Mouse (Mus musculus) forebrain, embryonic 16.5 days (tissue): ENCODE measurements around the gene Clcnka. TPM values are rescaled to one million over a fixed set of nuclear protein-coding genes. Genes with fewer than 3 reads are reported as not detected.

Source experiments
- ATAC-seq: fragments of 200-750 bp; cut with Nextera tagmentation; 2 replicates; pipeline ENCODE4 v1.8.0; 2017; ENCODE audit warnings: mild to moderate bottlenecking, moderate library complexity
- H3K27ac ChIP-seq: fragments of 300-500 bp; sonication (generic); 2 replicates; pipeline ENCODE4 v1.5.1; 2014; ENCODE audit warnings: low read length, control low read depth
- H3K27me3 ChIP-seq: fragments of 300-500 bp; sonication (generic); replicated peaks from 2 replicates; pipeline ENCODE4 v1.6.1; 2014; ENCODE audit warnings: low read length; ENCODE audit not compliant: control insufficient read depth, insufficient read depth
- H3K36me3 ChIP-seq: fragments of 300-500 bp; sonication (generic); 2 replicates; pipeline ENCODE4 v1.6.1; 2014; ENCODE audit not compliant: control insufficient read depth, insufficient read depth
- H3K4me1 ChIP-seq: fragments of 300-500 bp; sonication (generic); replicated peaks from 2 replicates; pipeline ENCODE4 v1.6.1; 2014; ENCODE audit warnings: low read length; ENCODE audit not compliant: control insufficient read depth, insufficient read depth
- H3K4me2 ChIP-seq: fragments of 300-500 bp; sonication (generic); 2 replicates; pipeline ENCODE4 v1.6.1; 2014; ENCODE audit warnings: mild to moderate bottlenecking, low read length, control low read depth
- H3K4me3 ChIP-seq: fragments of 300-500 bp; sonication (generic); replicated peaks from 2 replicates; pipeline ENCODE4 v1.5.1; 2014; ENCODE audit warnings: mild to moderate bottlenecking, low read length, control low read depth
- H3K9ac ChIP-seq: fragments of 300-500 bp; sonication (generic); replicated peaks from 2 replicates; pipeline ENCODE4 v1.6.1; 2014; ENCODE audit warnings: low read depth, low read length, control low read depth
- H3K9me3 ChIP-seq: fragments of 300-500 bp; sonication (generic); 2 replicates; pipeline ENCODE4 v1.6.1; 2016; ENCODE audit warnings: low read length; ENCODE audit not compliant: control insufficient read depth
- WGBS: fragments of 180-500 bp; shearing (Covaris S2); extraction: QIAGEN DNeasy Blood & Tissue Kit; methylation state at CpG from one replicate; pipeline ENCODE4 v1.1.7; 2014; 5-methylcytosine and 5-hydroxymethylcytosine counted together
- polyA plus RNA-seq: library from polyadenylated mRNA; unstranded; fragments of >200 nt; fragmentation: Nextera tagmentation; extraction: Ambion mirVana; gene quantifications from 2 replicates; pipeline ENCODE4 v1.2.1, GENCODE M21; 2015

Clcnka gene
- polyA plus RNA-seq, 1 experiment from 2014 or later = not detected

- no peaks in the 10 kb centered on the region for H3K27me3 ChIP-seq
- ATAC-seq = no peak
- no peak overlapping the region for H3K27ac ChIP-seq
- H3K9me3 ChIP-seq = no peaks in the 10 kb centered on the region
- H3K4me2 ChIP-seq = no peak overlapping the region
- no peak overlapping the region for H3K4me3 ChIP-seq
- H3K9ac ChIP-seq = no peak overlapping the region
- WGBS = 91% methylated on average over 12 of the region's 12 CpGs
- no peaks in the 10 kb centered on the region for H3K36me3 ChIP-seq
- no peaks in the 10 kb centered on the region for H3K4me1 ChIP-seq
Observed at GRCm38 (mm10) chr4:141345219-141345618, 53.3 kb downstream of the Clcnka start.

- Histone ChIP-seq H3K27ac (no peak overlapping the region), H3K9me3 (no peaks in the 10 kb centered on the region), H3K4me3 (no peak overlapping the region), H3K27me3 (no peaks in the 10 kb centered on the region), H3K4me2 (no peak overlapping the region), H3K4me1 (no peaks in the 10 kb centered on the region), H3K36me3 (no peaks in the 10 kb centered on the region), H3K9ac (no peak overlapping the region)
- WGBS = 64% methylated on average over 7 of the region's 7 CpGs
- ATAC-seq = no peak
Observed at GRCm38 (mm10) chr4:141343515-141343914, 55.0 kb downstream of the Clcnka start.

DNA sequence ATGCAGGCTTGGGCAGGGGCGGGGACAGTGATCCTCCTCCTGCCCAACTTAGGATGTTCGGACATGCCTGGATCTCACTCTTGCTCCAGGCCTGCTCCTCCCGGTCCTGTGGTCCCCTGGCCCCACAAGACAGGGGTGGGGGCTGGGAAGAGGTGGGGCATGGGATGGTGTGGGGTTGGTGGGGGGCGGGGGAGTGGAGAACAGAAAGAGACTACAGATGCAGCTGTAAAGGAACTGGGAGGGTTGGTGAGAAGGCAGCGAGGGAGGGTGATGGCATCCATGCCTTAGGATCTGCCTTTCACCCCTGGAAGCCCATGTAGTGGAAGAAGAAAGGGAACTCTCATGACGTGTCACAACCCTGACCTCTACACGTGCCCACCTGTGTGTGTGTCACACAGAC is 57.0 kb downstream of the Clcnka start:
- H3K4me2 ChIP-seq = no peak overlapping the region
- H3K4me3 ChIP-seq = no peak overlapping the region
- 60% methylated on average over 7 of the region's 7 CpGs for WGBS
- H3K36me3 ChIP-seq = no peaks in the 10 kb centered on the region
- no peaks in the 10 kb centered on the region for H3K9me3 ChIP-seq
- no peak overlapping the region for H3K9ac ChIP-seq
- no peaks in the 10 kb centered on the region for H3K4me1 ChIP-seq
- no peak for ATAC-seq
- no peaks in the 10 kb centered on the region for H3K27me3 ChIP-seq
- no peak overlapping the region for H3K27ac ChIP-seq

DNA sequence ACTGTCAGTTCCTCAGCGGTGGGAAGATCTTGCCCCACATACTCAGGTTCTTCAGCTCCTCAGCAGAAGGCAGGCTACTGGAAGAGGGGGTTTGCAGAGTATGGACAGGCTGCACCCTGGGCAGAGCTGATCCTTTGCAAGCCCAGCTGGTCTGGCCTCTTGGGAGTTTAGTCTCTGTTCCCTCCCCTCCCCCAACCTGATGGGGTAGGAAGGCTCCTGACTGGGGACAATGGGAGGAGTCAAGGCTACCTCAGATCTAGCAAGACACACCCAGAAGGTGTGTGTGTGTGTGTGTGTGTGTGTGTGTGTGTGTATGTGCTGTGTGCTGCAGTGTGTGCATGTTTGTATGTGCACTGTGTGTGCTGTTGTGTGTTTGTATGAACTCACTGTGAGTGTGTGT is 59.7 kb downstream of the Clcnka start:
- no peaks in the 10 kb centered on the region for H3K36me3 ChIP-seq
- H3K27me3 ChIP-seq = no peaks in the 10 kb centered on the region
- H3K9ac ChIP-seq = no peak overlapping the region
- no peak for ATAC-seq
- H3K4me3 ChIP-seq = no peak overlapping the region
- H3K27ac ChIP-seq = no peak overlapping the region
- 5% methylated on average over 1 of the region's 1 CpGs for WGBS
- peaks cover 13% of the 10 kb centered on the region for H3K4me1 ChIP-seq
- no peak overlapping the region for H3K4me2 ChIP-seq
- H3K9me3 ChIP-seq = no peaks in the 10 kb centered on the region

GRCm38 (mm10) chr4:141337986-141338385 is 60.5 kb downstream of the Clcnka start:
- WGBS = 51% methylated on average over 6 of the region's 6 CpGs
- H3K9ac ChIP-seq = no peak overlapping the region
- no peaks in the 10 kb centered on the region for H3K9me3 ChIP-seq
- no peak overlapping the region for H3K27ac ChIP-seq
- H3K27me3 ChIP-seq = no peaks in the 10 kb centered on the region
- H3K36me3 ChIP-seq = no peaks in the 10 kb centered on the region
- no peak overlapping the region for H3K4me3 ChIP-seq
- no peak for ATAC-seq
- H3K4me2 ChIP-seq = no peak overlapping the region
- peaks cover 13% of the 10 kb centered on the region for H3K4me1 ChIP-seq

DNA sequence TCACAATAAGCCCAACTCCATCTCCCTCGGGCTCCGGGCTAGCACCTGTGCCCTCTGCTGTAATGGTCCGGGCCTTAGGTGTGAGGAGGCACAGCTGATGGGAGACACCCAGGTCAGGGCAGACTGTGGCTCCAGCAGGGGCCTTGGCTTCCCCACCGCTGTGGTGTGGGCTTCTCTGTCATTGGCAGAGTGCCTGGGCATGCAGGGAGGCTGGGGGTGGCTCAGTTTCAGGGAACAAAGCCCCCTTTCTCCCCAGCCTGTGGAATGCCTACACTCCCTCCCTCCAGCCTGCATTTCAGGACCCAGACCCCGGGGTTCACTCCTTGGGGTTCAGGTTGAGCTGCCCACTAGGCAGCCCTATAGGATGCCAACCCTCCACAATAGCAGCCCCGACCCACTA is 62.3 kb downstream of the Clcnka start:
- Histone ChIP-seq H3K27ac (no peak overlapping the region), H3K27me3 (no peaks in the 10 kb centered on the region), H3K4me2 (no peak overlapping the region), H3K4me1 (peaks cover 13% of the 10 kb centered on the region), H3K36me3 (no peaks in the 10 kb centered on the region), H3K4me3 (no peak overlapping the region), H3K9ac (no peak overlapping the region), H3K9me3 (no peaks in the 10 kb centered on the region)
- 28% methylated on average over 6 of the region's 6 CpGs for WGBS
- no peak for ATAC-seq

DNA sequence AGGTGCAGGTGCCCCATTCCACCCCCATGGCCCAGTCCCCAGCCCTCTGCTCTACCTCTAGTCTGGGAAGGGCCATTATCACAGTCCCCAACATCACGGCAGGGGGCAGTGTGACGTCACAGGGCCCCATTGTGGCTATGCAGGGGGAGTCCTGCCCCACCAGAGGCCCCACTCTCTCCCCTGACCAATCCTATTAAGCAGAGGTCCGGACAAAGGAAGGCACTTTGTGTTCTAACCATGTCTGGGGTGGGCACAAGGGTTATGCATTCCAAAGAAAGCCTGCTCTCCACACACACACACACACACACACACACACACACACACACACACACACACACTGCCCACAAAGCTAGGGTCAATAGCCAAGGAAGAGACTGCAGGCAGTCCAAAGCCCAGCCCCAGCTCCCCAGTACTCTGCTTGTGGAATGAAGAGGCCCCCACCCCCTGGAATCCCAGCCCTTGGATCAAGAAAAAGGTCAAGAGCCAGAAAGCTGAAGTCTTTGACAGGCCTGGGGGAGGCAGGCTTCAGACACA is 63.2 kb downstream of the Clcnka start:
- no peaks in the 10 kb centered on the region for H3K36me3 ChIP-seq
- ATAC-seq = peak; percentile 49
- H3K27ac ChIP-seq = no peak overlapping the region
- 3% methylated on average over 3 of the region's 3 CpGs for WGBS
- H3K4me3 ChIP-seq = no peak overlapping the region
- H3K4me1 ChIP-seq = peaks cover 13% of the 10 kb centered on the region
- no peaks in the 10 kb centered on the region for H3K9me3 ChIP-seq
- H3K9ac ChIP-seq = no peak overlapping the region
- H3K27me3 ChIP-seq = no peaks in the 10 kb centered on the region
- H3K4me2 ChIP-seq = no peak overlapping the region

DNA sequence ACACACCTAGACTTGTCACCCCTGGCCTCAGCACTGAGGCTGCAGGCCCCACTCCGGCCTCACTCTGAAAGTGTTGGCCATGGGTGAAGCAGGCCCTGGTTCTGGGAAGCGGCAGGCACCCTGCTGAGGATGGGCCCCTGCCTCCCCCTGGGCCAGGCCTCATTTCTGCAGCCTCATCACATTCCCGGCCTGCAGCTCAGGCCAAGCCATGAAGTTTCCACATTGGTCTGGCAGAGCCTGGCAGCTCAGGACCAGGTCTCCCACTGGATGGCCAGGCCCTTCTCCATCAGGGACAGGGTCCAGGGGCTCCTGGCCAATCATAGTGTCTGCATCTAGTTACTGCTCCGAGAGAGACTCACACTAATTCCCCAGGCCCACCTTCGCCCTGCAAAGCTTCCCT is 63.8 kb downstream of the Clcnka start:
- H3K36me3 ChIP-seq = no peaks in the 10 kb centered on the region
- no peak overlapping the region for H3K4me3 ChIP-seq
- WGBS = 35% methylated on average over 5 of the region's 5 CpGs
- H3K27ac ChIP-seq = no peak overlapping the region
- no peak overlapping the region for H3K4me2 ChIP-seq
- H3K27me3 ChIP-seq = no peaks in the 10 kb centered on the region
- H3K9me3 ChIP-seq = no peaks in the 10 kb centered on the region
- peaks cover 13% of the 10 kb centered on the region for H3K4me1 ChIP-seq
- no peak for ATAC-seq
- H3K9ac ChIP-seq = no peak overlapping the region
